Mouse (Mus musculus): Measurements from ENCODE around the gene Rpl39l. TPM values are rescaled to one million over a fixed set of nuclear protein-coding genes. Genes with fewer than 3 reads are reported as not detected.
"Not testable (repeated sequence)": the region's sequence is repeated elsewhere in the genome, so short reads cannot be mapped to it uniquely, and the experiment has no call there.

Rpl39l gene
- polyA plus RNA-seq, 1 experiment from 2014 or later, result 0.89 TPM

GRCm38 (mm10) chr16:10216366-10216765 lies 46.3 kb downstream of the Rpl39l start:
- WGBS, result 97% methylated on average over 1 of the region's 1 CpGs
- H3K4me2 ChIP-seq; H3K9ac ChIP-seq; H3K9me3 ChIP-seq; ATAC-seq (replicated peaks); H3K27me3 ChIP-seq (replicated peaks); H3K4me1 ChIP-seq; H3K4me3 ChIP-seq; H3K36me3 ChIP-seq (replicated peaks); H3K27ac ChIP-seq: not testable (repeated sequence)

GRCm38 (mm10) chr16:10217020-10217419 lies 47.0 kb downstream of the Rpl39l start:
- H3K27ac ChIP-seq; H3K36me3 ChIP-seq (replicated peaks); H3K4me1 ChIP-seq; H3K4me2 ChIP-seq; H3K9ac ChIP-seq; H3K9me3 ChIP-seq; H3K4me3 ChIP-seq; H3K27me3 ChIP-seq (replicated peaks); ATAC-seq (replicated peaks): not testable (repeated sequence)
- WGBS, result 85% methylated on average over 2 of the region's 2 CpGs

Other genes starting within 250 kb of the Rpl39l start
- gene Grin2a, start 174.7 kb upstream of the Rpl39l start, polyA plus RNA-seq (2015; fragmentation: Nextera tagmentation; extraction: Ambion mirVana), result 8.0 and 8.7 TPM in 2 replicates
- gene Atf7ip2, start 22.5 kb downstream of the Rpl39l start, polyA plus RNA-seq (2015; fragmentation: Nextera tagmentation; extraction: Ambion mirVana), result 0.08 and 0.24 TPM in 2 replicates
- 10.7 and 11.0 TPM in 2 replicates for gene Emp2, start 143.7 kb downstream of the Rpl39l start, polyA plus RNA-seq (2015; fragmentation: Nextera tagmentation; extraction: Ambion mirVana)
- gene Tekt5, start 225.3 kb downstream of the Rpl39l start, polyA plus RNA-seq (2015; fragmentation: Nextera tagmentation; extraction: Ambion mirVana), result 12.1 and 13.3 TPM in 2 replicates
- gene Nubp1, start 241.7 kb downstream of the Rpl39l start, polyA plus RNA-seq (2015; fragmentation: Nextera tagmentation; extraction: Ambion mirVana), result 53.0 and 54.1 TPM in 2 replicates

Data from midbrain, embryonic 15.5 days (tissue).